Mouse (Mus musculus) spleen, adult 2 months (tissue): Measurements from ENCODE around the gene Zfr.

Source experiments
- CTCF ChIP-seq: fragments of 200-500 bp; IDR thresholded peaks from 2 replicates; pipeline ENCODE4 v1.5.1; 2011; ENCODE audit warnings: mild to moderate bottlenecking, inconsistent platforms; ENCODE audit not compliant: insufficient read depth, insufficient read length, insufficient replicate concordance; ENCODE audit errors: extremely low read depth
- POLR2A ChIP-seq: fragments of 200-500 bp; IDR thresholded peaks from 2 replicates; pipeline ENCODE4 v1.6.1; 2011; ENCODE audit warnings: low read depth, low read length, inconsistent platforms

DNA sequence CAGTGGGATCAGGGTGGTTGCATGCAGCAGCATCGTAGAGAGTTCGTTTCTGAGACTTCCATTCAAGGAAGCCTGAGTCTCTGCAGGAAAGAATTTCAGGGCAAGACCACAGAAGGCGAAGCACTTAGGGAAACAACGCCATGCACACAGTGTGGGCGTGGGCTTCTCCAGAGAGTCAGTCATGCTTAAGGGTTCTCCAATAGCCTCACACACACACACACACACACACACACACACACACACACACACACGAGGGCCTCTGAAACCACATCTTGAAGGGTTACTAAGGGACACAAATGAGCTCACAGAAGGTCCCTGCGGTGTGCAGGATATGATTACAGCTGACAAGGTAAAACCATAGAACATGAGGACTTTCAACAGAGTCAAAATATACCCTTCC lies 27.5 kb upstream of the Zfr start:
- TF ChIP-seq POLR2A = no peak
- no peak for TF ChIP-seq CTCF
